Mouse (Mus musculus): Measurements from ENCODE around the gene Fcho1.
A peak's percentile ranks its signal among the peaks of the same experiment; 100 is the strongest.
"Not testable (repeated sequence)": the region's sequence is repeated elsewhere in the genome, so short reads cannot be mapped to it uniquely, and the experiment has no call there.

Gene Fcho1

GRCm38 (mm10) chr8:71725122-71725924 is at the start of gene Fcho1:
TSS of gene Fcho1 (minus strand) at chr8:71725716.
- peak; percentile 77 for ATAC-seq (ENCODE audit: low TSS enrichment)

GRCm38 (mm10) chr8:71771336-71771735 is 45.8 kb upstream of the Fcho1 start:
- no peak for ATAC-seq (ENCODE audit: low TSS enrichment)

GRCm38 (mm10) chr8:71758816-71759215 is 33.3 kb upstream of the Fcho1 start:
- ATAC-seq (ENCODE audit: low TSS enrichment) = no peak

GRCm38 (mm10) chr8:71752881-71753552 is 27.5 kb upstream of the Fcho1 start:
- not testable (repeated sequence) for ATAC-seq (ENCODE audit: low TSS enrichment)

- ATAC-seq (ENCODE audit: low TSS enrichment) = not testable (repeated sequence)
Observed at GRCm38 (mm10) chr8:71752263-71752662, 26.7 kb upstream of the Fcho1 start.

GRCm38 (mm10) chr8:71751337-71751886 is 25.9 kb upstream of the Fcho1 start:
- ATAC-seq (ENCODE audit: low TSS enrichment) = 0 out of 2 replicates have a peak, but pooled peaks have one; percentile 34

GRCm38 (mm10) chr8:71749321-71750075 is 24.0 kb upstream of the Fcho1 start:
- not testable (repeated sequence) for ATAC-seq (ENCODE audit: low TSS enrichment)

- not testable (repeated sequence) for ATAC-seq (ENCODE audit: low TSS enrichment)
Observed at GRCm38 (mm10) chr8:71747082-71747481, 21.6 kb upstream of the Fcho1 start.

GRCm38 (mm10) chr8:71745322-71745721 is 19.8 kb upstream of the Fcho1 start:
- ATAC-seq (ENCODE audit: low TSS enrichment) = no peak

- ATAC-seq (ENCODE audit: low TSS enrichment) = no peak
Observed at GRCm38 (mm10) chr8:71742783-71743182, 17.3 kb upstream of the Fcho1 start.

GRCm38 (mm10) chr8:71741687-71742114 is 16.2 kb upstream of the Fcho1 start:
- no peak for ATAC-seq (ENCODE audit: low TSS enrichment)

GRCm38 (mm10) chr8:71741226-71741625 is 15.7 kb upstream of the Fcho1 start:
- no peak for ATAC-seq (ENCODE audit: low TSS enrichment)

- 0 out of 2 replicates have a peak, but pooled peaks have one; percentile 50 for ATAC-seq (ENCODE audit: low TSS enrichment)
Observed at GRCm38 (mm10) chr8:71738316-71738715, 12.8 kb upstream of the Fcho1 start.

- peak; percentile 72 for ATAC-seq (ENCODE audit: low TSS enrichment)
Observed at GRCm38 (mm10) chr8:71731652-71732230, 6.2 kb upstream of the Fcho1 start.

GRCm38 (mm10) chr8:71728826-71729620 is 3.5 kb upstream of the Fcho1 start:
- ATAC-seq (ENCODE audit: low TSS enrichment) = peak; percentile 28; the same call in 1 of the 2 replicates

GRCm38 (mm10) chr8:71728240-71728785 is 2.8 kb upstream of the Fcho1 start:
- ATAC-seq (ENCODE audit: low TSS enrichment) = peak; percentile 32; the same call in 1 of the 2 replicates

GRCm38 (mm10) chr8:71724389-71724788 is 1.1 kb downstream of the Fcho1 start:
- no peak for ATAC-seq (ENCODE audit: low TSS enrichment)

GRCm38 (mm10) chr8:71723047-71723551 is 2.4 kb downstream of the Fcho1 start:
- ATAC-seq (ENCODE audit: low TSS enrichment) = no peak

GRCm38 (mm10) chr8:71719928-71720457 is 5.5 kb downstream of the Fcho1 start:
- ATAC-seq (ENCODE audit: low TSS enrichment) = peak; percentile 55

GRCm38 (mm10) chr8:71719218-71719617 is 6.3 kb downstream of the Fcho1 start:
- ATAC-seq (ENCODE audit: low TSS enrichment) = no peak
